24 mouse cellular contexts compared by ENCODE assay signal in the genomic region with DNA sequence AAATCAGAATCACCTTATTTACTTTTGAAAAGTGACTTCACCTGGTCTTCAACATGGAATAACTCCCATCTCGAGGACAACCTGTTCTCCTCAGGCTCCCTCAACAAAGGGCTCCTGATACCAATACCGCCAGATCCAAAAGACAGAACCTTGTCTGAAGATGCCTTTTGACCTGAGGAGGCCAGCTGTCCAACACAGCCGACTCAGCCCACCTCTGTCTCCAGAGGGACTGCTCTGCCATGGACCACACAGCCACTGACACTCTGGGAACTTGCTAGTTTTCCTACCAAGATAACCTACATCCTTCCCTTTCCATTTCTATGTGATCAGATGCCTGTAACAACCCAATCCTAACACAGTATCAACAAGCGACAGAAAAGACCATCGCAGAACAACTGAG. TPM values are rescaled to one million over a fixed set of nuclear protein-coding genes. Genes with fewer than 3 reads are reported as not detected.
DNase-seq lines count a peak whose midpoint lies in the region; ATAC-seq lines count a peak whose summit lies in the region.
"Had no signal": no experiment of that assay in that cellular context is flagged by ENCODE, and none has a peak within 500 bp of the region (broad histone marks: within the 10 kb centered on the region; RNA-seq: fewer than 3 reads in every experiment).

No protein-coding gene starts in this region.

- H3K27me3 ChIP-seq in forebrain, embryonic 16.5 days (replicated peaks; ENCODE audit: control insufficient read depth, insufficient read depth, low read length): no peaks in the 10 kb centered on the region
- no peaks in the 10 kb centered on the region for H3K27me3 ChIP-seq in forebrain, embryonic 11.5 days (ENCODE audit: control insufficient read depth, insufficient read depth, low read length)
- no peaks in the 10 kb centered on the region for H3K27me3 ChIP-seq in midbrain, embryonic 11.5 days (ENCODE audit: control insufficient read depth, insufficient read depth, low read length)
- no peaks in the 10 kb centered on the region for H3K27me3 ChIP-seq in midbrain, embryonic 10.5 days (ENCODE audit: low read depth, poor library complexity, severe bottlenecking)
- H3K27me3 ChIP-seq: CH12.LX; embryonic facial prominence, embryonic 12.5 days; forebrain, embryonic 12.5 days; forebrain, embryonic 15.5 days; Patski had no signal

- no peak for ATAC-seq in forebrain, embryonic 16.5 days
- no peak for ATAC-seq in forebrain, embryonic 11.5 days (replicated peaks; ENCODE audit: low FRiP score)
- ATAC-seq in midbrain, embryonic 11.5 days (ENCODE audit: low FRiP score): no peak
- ATAC-seq: activated CD4-positive, CD25-positive, alpha-beta regulatory T cell, adult 4 months; CD4-positive, CD25-positive, alpha-beta regulatory T cell, adult 4 months; forebrain, embryonic 15.5 days; Patski had no signal

- DNase-seq in forebrain, embryonic 11.5 days (ENCODE audit: low spot score): no peak
- peak; percentile 80 for DNase-seq in heart, adult 11 months
- no peak for DNase-seq in heart, postnatal 36 days
- peak; percentile 68 for DNase-seq in midbrain, embryonic 11.5 days (ENCODE audit: low spot score, missing footprints)
- DNase-seq in midbrain, embryonic 10.5 days (ENCODE audit: low spot score): no peak
- DNase-seq: adrenal gland, adult 8-10 months; adrenal gland, postnatal 14 days; adrenal gland, postnatal 36 days; B cell, adult 2 months; cerebellum, adult 11-12 months; cerebellum, adult 2 months; cerebellum, adult 9-10 months; cerebellum, postnatal 10 days; cerebellum, postnatal 25 days had no signal

- H3K27ac ChIP-seq in forebrain, embryonic 16.5 days (ENCODE audit: low read length): no peak overlapping the region; the same call in 1 of the 2 replicates
- no peak overlapping the region for H3K27ac ChIP-seq in forebrain, embryonic 11.5 days (ENCODE audit: low read depth, low read length)
- no peak overlapping the region for H3K27ac ChIP-seq in midbrain, embryonic 11.5 days (ENCODE audit: low read depth, low read length)
- H3K27ac ChIP-seq in midbrain, embryonic 10.5 days (replicated peaks): no peak overlapping the region
- H3K27ac ChIP-seq: embryonic facial prominence, embryonic 10.5 days; embryonic facial prominence, embryonic 12.5 days; forebrain, embryonic 12.5 days; forebrain, embryonic 15.5 days had no signal

- H3K4me3 ChIP-seq in forebrain, embryonic 16.5 days (replicated peaks; ENCODE audit: low read length): no peak overlapping the region
- H3K4me3 ChIP-seq in forebrain, embryonic 11.5 days (ENCODE audit: low read depth, low read length): no peak overlapping the region
- H3K4me3 ChIP-seq in midbrain, embryonic 11.5 days (ENCODE audit: low read depth, low read length): no peak overlapping the region
- no peak overlapping the region for H3K4me3 ChIP-seq in midbrain, embryonic 10.5 days
- H3K4me3 ChIP-seq: embryonic facial prominence, embryonic 10.5 days; embryonic facial prominence, embryonic 12.5 days; forebrain, embryonic 12.5 days; forebrain, embryonic 15.5 days had no signal

- 91% methylated on average over 5 of the region's 5 CpGs for WGBS in forebrain, embryonic 16.5 days
- 93% methylated on average over 5 of the region's 5 CpGs for WGBS in forebrain, embryonic 11.5 days
- WGBS in midbrain, embryonic 11.5 days: 89% methylated on average over 5 of the region's 5 CpGs
- WGBS in midbrain, embryonic 10.5 days: 90% methylated on average over 5 of the region's 5 CpGs

- no peaks in the 10 kb centered on the region for H3K36me3 ChIP-seq in forebrain, embryonic 16.5 days (ENCODE audit: control insufficient read depth, insufficient read depth)
- H3K36me3 ChIP-seq in forebrain, embryonic 11.5 days (ENCODE audit: control insufficient read depth, insufficient read depth, low read length): no peaks in the 10 kb centered on the region
- no peaks in the 10 kb centered on the region for H3K36me3 ChIP-seq in midbrain, embryonic 11.5 days (ENCODE audit: control insufficient read depth, insufficient read depth, low read length)
- H3K36me3 ChIP-seq in midbrain, embryonic 10.5 days: no peaks in the 10 kb centered on the region
- H3K36me3 ChIP-seq: embryonic facial prominence, embryonic 12.5 days; forebrain, embryonic 12.5 days; forebrain, embryonic 15.5 days; G1E had no signal

- no peaks in the 10 kb centered on the region for H3K9me3 ChIP-seq in forebrain, embryonic 16.5 days (ENCODE audit: control insufficient read depth, low read length)
- H3K9me3 ChIP-seq in forebrain, embryonic 11.5 days (ENCODE audit: control insufficient read depth, low read length): no peaks in the 10 kb centered on the region
- no peaks in the 10 kb centered on the region for H3K9me3 ChIP-seq in midbrain, embryonic 11.5 days (ENCODE audit: control insufficient read depth, low read length)
- no peaks in the 10 kb centered on the region for H3K9me3 ChIP-seq in midbrain, embryonic 10.5 days (replicated peaks)
- H3K9me3 ChIP-seq: embryonic facial prominence, embryonic 10.5 days; embryonic facial prominence, embryonic 12.5 days; forebrain, embryonic 12.5 days; forebrain, embryonic 15.5 days had no signal

- peaks cover 5% of the 10 kb centered on the region; the same call in 1 of the 2 replicates for H3K4me1 ChIP-seq in forebrain, embryonic 16.5 days (replicated peaks; ENCODE audit: control insufficient read depth, insufficient read depth, low read length)
- no peaks in the 10 kb centered on the region for H3K4me1 ChIP-seq in forebrain, embryonic 11.5 days (replicated peaks; ENCODE audit: control insufficient read depth, insufficient read depth, low read length)
- H3K4me1 ChIP-seq in midbrain, embryonic 11.5 days (ENCODE audit: control insufficient read depth, insufficient read depth, low read length): no peaks in the 10 kb centered on the region
- H3K4me1 ChIP-seq in midbrain, embryonic 10.5 days: no peaks in the 10 kb centered on the region
- H3K4me1 ChIP-seq: forebrain, embryonic 12.5 days had no signal

- peak overlapping the region; percentile 33 for H3K4me2 ChIP-seq in forebrain, embryonic 16.5 days (ENCODE audit: low read length)
- H3K4me2 ChIP-seq in forebrain, embryonic 11.5 days (ENCODE audit: low read depth, low read length, severe bottlenecking): no peak overlapping the region
- H3K4me2 ChIP-seq in midbrain, embryonic 11.5 days: no peak overlapping the region
- H3K4me2 ChIP-seq: embryonic facial prominence, embryonic 12.5 days; forebrain, embryonic 12.5 days; forebrain, embryonic 15.5 days had no signal

- intact Hi-C loops in heart, postnatal 36 days (cut with DNase I): no loop called here

- H3K9ac ChIP-seq in forebrain, embryonic 16.5 days (replicated peaks; ENCODE audit: low read depth, low read length): no peak overlapping the region
- no peak overlapping the region for H3K9ac ChIP-seq in forebrain, embryonic 11.5 days (ENCODE audit: low read length)
- no peak overlapping the region for H3K9ac ChIP-seq in midbrain, embryonic 11.5 days (ENCODE audit: low read length)
- H3K9ac ChIP-seq: embryonic facial prominence, embryonic 12.5 days; forebrain, embryonic 12.5 days; forebrain, embryonic 15.5 days had no signal

RNA-seq across cellular contexts. Expression of a gene that starts 19.5 kb away (rescaled TPM):
- polyA plus RNA-seq in forebrain, embryonic 16.5 days (2015; fragmentation: Nextera tagmentation; extraction: Ambion mirVana): 74.5 and 109 TPM in 2 replicates
- 1.5 and 1.9 TPM in 2 replicates for polyA plus RNA-seq in forebrain, embryonic 11.5 days (2014; fragmentation: Nextera tagmentation; extraction: Ambion mirVana)
- under 1 TPM; 0.35 to 0.36 TPM for total RNA-seq in heart, postnatal 36 days (2021)
- polyA plus RNA-seq in midbrain, embryonic 11.5 days (2014; fragmentation: Nextera tagmentation; extraction: Ambion mirVana): 1.2 and 1.5 TPM in 2 replicates
- polyA plus RNA-seq in midbrain, embryonic 10.5 days (2016; fragmentation: Nextera tagmentation; extraction: Ambion mirVana): 0.81 and 1.1 TPM in 2 replicates
- polyA plus RNA-seq: CD4-positive, CD25-positive, alpha-beta regulatory T cell, adult 4 months; G1E had no signal

Comparison
In these comparisons a context has a peak if more than half of its experiments do, and no peak if none do; other contexts are left out.
1. DNase-seq: peak in heart, adult 11 months (single experiment) and midbrain, embryonic 11.5 days (single experiment); none in forebrain, embryonic 11.5 days (single experiment), heart, postnatal 36 days (0 of 2) and midbrain, embryonic 10.5 days (single experiment).
2. RNA of a gene that starts 19.5 kb away (polyA plus RNA-seq): 74.5 to 109 TPM in forebrain, embryonic 16.5 days; 1.5 to 1.9 TPM in forebrain, embryonic 11.5 days, 1.2 to 1.5 TPM in midbrain, embryonic 11.5 days and 0.81 to 1.1 TPM in midbrain, embryonic 10.5 days; every median in the first group is over 10 times any median in the second.